Mouse (Mus musculus): Measurements from ENCODE around the gene Ccl1.
A peak's percentile ranks its signal among the peaks of the same experiment; 100 is the strongest.

Ccl1 gene

DNA sequence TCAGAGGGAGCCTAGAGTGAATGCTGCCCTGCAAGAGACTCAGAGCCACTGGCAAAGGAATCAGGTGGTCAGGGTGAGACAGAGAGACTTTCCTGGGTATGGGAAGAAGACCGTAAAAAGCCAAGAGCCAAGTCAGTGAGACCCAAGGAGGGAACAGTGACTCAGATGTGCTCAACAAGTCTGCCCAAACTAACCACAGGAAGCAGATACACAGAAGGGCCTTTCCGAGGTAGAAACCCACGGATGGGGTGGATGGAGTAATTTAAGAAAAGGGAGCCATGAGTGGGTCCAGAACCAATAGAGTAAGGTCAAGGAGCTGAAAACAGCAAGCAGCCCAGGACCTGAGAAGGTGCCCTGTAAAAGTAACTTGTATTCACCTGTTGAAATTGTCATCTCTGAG is 101.8 kb downstream of the Ccl1 start:
- DNase-seq: no peak

DNA sequence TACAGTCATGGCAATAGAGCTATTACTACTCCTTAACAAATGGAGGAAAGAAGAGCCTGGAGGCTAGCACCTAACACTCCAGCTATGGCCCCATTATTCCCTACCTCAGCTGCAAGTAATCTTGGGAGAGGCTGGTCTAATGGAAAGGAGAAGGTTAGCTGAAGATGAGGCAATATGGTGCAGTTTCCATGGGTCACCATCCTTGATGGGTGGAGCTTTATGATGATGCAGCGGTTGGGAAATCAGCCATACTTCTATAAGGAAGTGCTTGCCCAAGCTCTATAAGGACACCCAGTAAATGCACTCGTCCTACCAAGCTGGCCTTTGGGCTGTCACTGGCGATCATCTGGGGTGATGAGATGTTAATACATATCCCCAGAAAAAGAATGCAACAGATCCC is 107.7 kb downstream of the Ccl1 start:
- DNase-seq: no peak

- DNase-seq: no peak
These were observed 110.5 kb downstream of the Ccl1 start for GRCm38 (mm10) chr11:82194980-82195379.

- no peak for DNase-seq
These were observed 111.7 kb downstream of the Ccl1 start for GRCm38 (mm10) chr11:82193826-82194225.

DNA sequence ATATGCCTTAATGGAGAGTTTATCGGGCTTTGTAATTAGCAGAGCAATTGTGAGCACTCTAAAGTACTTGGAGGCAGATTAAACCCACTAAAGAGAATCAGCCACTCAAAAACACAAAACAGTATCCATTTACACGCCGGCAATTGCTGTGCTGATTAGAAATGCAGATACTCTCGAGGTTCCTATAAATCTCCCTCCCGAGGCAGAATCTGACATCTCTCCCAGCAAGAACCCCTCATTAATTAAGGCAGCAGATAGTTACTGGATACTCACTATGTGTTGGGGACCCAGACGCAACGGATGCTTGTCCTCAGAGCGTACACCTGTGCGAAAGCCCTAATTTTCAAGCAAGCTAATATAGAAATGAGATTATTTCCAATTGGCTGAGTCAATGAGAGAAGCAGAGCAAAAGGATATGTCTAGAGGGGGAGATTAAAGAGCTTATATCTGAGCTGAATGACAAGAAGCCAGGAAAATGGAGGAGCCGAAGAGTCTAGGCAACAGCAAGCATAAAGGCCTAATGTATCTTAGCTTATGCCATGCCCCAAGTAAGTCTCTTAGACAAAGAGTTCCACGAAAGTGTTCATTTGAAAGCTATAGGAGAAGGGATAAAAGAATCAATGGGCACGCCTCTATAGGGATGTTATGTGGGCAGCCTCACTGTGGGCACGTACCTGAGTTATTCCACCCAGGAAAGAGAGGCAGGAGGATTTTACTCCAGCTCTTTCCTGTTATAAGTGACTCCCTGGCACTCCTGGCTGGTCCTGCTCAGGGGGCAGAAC is 115.5 kb downstream of the Ccl1 start:
- DNase-seq: no peak

DNA sequence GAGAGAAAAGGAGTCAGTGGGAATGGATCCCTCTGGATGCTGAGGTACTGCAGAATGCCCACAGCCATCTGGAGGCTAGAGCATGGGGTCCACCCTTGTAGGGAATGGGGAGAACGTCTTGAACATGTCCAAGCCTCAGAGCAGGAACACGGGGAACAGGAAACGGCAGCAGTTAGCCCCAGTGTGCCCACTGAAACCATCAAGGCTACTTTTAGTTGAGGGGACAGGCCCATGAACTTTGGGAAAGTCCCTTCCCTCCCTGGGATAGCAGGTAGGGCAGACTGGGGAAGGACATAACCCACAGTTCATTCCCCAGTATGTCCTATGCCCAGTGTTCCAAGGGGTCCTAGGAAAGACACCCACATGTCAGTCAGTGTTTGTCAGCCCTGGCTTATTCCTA is 119.8 kb downstream of the Ccl1 start:
- no peak for DNase-seq

DNA sequence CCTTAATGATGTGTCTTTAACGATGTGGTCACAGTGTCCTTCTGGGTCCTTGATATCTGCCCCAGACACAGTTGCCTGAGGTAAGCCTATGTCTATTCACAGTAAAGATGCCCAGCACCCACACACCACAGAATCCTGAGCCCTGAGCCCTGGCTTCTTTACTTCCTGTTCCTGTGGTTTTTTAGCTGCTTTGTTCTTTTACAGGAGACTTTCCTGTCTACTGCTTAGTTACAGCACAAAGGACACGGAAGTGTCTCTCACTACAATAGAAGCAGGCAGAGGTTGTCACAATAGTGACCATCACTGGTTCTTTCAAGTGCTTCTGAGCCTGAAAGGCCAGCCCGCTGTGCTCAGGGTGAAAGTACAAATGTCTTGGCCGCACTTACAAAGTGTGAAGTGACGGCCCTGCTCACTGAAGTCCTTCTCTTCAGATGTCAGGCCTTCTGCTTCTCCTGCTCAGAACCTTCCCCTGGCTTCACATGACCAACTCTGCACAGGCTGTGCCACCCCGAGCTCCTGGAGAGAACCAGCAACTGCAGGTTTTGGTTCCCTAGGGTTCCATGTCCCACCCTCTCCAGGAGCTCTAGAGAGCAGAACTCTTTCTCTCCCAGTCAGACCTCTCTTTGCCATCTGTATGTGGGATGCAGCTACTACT is 122.1 kb downstream of the Ccl1 start:
- DNase-seq: no peak

DNA sequence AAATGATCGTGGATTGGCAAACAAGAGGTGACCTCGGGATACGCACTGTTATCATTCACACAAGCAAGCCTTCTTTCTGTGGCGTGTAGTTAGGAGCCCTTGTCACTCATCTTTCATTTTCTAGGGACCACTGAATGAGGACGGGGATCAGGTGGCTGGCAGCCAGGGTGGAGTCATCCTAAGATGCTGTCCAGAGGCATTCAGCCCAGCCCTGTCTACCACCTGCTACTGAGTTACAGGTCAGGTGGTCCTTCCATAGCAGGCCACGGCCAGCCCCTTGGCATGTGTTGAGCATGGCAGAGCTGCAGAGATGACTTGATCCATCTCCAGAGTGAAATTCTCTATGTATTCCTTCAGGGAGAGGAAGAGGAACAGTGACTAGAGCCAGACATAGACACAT is 123.1 kb downstream of the Ccl1 start:
- no peak for DNase-seq

- no peak for DNase-seq
These were observed 124.2 kb downstream of the Ccl1 start for GRCm38 (mm10) chr11:82181331-82181730.

DNA sequence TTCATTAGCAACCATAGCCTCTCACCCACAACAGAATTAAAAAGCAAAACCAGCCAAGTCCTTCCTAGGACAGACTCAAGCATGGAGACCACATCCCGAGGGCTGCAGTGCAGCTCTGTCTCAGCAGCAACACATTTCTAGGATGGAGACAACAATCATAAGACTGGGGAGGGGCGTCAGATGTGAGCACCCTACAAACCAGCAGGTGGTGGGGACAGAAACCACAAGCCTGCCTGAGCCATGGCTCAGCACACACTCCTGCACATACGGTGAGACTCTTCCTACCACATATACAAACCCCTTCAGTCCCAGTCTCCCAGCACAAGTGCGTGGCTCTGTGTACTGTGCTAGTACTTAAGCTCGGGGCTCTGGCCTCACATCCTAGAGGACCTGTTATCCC is 127.3 kb downstream of the Ccl1 start:
- no peak for DNase-seq

DNA sequence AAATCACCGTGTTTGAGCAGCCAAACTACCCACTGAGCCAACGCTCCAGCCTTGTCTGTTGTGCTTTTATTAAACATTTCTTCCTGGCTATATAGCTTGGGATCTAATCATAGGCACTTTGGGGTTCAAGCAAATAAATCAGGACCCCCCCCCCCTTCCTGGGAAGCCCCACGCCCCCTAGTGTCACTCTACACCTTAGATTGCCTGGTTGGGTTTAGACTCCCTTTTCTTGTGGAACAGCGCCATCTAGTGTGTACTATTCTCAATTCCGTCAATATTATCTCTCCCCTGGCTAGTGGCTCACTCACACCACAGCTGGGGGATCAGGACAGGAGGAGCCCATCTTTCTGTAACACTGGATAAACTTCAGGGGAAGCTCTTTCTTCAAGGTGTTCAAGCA is 127.8 kb downstream of the Ccl1 start:
- no peak for DNase-seq

GRCm38 (mm10) chr11:82174794-82175193 is 130.7 kb downstream of the Ccl1 start:
- DNase-seq: peak; percentile 13

- DNase-seq: no peak
These were observed 132.0 kb downstream of the Ccl1 start for GRCm38 (mm10) chr11:82173491-82173890.

DNA sequence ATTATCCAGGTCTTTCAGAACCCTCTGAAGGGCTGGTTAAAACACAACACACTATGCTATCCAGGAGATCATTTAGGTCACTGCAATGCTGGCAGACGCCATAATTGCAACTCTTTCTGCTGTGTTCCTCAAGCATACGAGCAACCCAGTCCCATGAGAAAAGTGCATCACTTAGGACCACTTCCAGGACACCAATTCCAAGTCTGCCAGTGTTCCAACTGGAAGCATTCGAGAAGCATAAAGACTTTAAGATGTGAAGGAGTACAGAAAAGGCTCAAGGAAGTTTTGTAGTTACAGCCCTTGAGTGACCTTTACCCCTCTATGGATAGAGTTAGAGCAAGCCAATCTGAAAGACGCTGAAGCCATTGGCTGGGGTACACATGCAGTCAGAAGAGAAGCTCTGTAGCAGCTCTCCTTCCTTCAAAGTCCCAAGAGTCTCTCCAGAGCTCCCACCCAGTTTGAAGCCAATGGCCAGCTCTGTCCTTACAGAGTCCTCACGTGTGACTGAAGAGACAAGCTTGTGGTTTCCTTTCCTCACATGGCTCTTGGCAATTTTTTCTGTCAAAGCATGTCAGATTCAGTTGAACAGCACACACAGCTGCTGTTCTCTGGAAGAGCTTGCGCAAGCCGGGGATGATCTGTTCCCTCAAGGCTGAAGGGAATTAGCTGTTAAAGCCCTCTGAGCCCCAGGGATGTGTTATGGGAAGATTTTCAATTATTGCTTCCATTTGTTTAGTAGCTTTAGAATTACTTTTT is 134.0 kb downstream of the Ccl1 start:
- no peak for DNase-seq

DNA sequence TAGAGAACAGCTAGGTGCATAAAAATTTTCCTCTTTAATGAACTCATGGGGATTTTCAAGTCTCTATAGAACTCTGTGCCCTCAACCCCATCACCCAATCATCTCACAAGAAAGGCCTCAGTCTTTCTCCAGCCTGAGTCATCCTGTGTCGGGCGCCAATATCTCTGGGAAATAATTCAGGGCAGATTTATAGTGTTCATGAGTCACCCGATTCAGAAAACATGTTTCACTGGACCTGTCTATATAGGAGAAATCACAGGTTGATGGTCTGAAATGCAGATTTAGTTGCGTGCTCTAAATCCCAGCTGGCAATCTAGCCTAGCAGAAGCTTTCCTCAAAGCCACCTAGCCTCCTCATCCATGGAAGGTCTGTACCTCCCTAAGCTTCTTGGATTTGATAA is 136.0 kb downstream of the Ccl1 start:
- no peak for DNase-seq

DNA sequence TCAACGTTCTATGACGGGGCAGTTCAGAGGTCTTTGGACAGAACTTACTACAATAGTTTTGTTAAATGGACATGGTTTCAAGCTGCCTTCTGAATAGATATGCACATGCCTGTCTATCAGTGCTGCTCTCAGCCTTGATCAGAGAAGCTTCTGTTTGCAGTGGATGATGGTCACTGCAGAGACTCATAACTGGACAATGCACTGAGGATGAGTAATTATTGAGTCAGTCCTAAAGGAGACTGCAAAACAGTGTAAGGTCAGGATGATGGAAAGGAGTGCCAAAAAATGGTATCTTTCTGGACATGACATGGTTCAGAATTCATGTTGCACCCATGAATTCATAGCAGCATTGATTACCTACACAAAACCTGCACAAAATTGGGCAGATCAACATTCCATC is 137.2 kb downstream of the Ccl1 start:
- no peak for DNase-seq

- DNase-seq: no peak
These were observed 142.2 kb downstream of the Ccl1 start for GRCm38 (mm10) chr11:82163285-82163684.

DNA sequence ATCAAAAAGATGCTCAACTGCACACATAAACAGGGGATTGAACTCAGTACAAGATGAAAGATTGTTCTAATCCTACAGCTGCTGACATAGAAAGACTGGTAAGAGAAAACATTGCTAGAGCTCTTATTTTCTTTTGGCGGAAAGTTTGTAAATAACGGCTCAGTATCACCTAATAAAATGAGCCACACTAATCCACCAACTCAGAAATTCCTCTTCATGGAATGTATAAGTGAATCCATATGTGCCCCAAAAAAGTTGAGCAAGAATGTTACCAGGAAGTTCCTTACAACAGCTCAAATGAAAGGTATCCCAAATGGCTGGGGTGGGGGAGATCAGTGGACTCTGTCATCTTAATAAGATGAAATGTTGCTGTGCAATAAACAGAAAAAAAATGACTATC is 146.4 kb downstream of the Ccl1 start:
- no peak for DNase-seq

- no peak for DNase-seq
These were observed 165.9 kb downstream of the Ccl1 start for GRCm38 (mm10) chr11:82139492-82140094.

- DNase-seq: no peak
These were observed 169.3 kb downstream of the Ccl1 start for GRCm38 (mm10) chr11:82136196-82136595.

DNA sequence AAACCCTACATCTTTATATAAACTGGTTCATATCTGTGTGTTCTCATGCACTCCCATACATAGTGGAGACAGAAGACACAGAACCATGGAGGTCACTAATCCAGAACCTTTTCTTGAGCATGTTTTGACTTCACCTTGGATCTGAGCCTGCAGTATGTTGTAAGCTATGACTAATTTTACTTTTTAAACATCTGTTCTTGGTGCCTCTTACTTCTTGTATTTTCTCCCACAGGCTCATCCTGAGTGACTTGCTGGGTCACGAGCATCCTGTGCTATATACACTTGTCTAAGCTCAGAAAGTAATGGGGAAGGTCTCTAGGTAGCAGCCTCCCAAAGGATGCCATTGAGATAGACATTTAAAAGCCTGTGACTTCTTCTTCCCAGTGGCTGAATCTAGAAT is 172.5 kb downstream of the Ccl1 start:
- no peak for DNase-seq

Data from cerebellum, adult 11 months (tissue).